Mouse (Mus musculus): ENCODE measurements around the gene Gmip.

DNA sequence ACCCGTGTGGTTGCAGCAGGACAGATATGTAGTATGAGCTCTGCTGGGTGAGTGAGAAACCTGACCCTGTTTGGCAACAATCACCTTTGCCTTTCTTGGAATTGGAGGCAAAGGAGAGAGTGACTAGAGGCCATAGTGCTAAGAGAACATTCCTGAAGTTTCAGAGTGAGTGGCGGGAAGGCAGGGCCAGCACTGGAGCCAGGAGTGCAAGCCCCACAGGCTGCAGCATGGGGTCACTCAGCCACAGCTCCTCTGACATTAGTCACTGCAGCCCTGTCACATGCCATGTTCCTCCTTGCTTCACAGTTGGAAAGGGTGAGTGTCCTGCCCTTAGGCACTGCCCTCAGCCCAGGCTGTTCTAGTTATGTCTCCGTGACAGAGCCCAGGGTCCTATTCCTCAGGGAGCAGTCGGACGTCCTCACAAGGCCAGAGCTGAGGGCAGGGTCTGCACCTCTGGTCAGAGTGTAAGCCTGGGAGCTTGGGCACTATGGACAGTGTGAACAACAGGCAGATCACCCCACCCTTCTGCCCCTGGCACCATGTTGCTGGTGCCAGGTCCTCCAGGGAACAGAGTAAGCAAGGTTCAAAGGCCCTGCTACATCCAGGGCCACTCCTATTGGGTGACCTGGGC lies 59.3 kb downstream of the Gmip start:
- TF ChIP-seq CTCF (IDR thresholded peaks at IDR 0.05; ENCODE audit: borderline replicate concordance, control insufficient read depth, extremely low read depth, insufficient read depth, low read length, poor library complexity) (no peak), POLR2A (IDR thresholded peaks at IDR 0.05; ENCODE audit: control insufficient read depth, extremely low read depth, insufficient read depth, low read length, poor library complexity) (no peak)
